Mouse (Mus musculus): ENCODE data around the gene Btbd9.
"Not testable (repeated sequence)": the region's sequence is repeated elsewhere in the genome, so short reads cannot be mapped to it uniquely, and the experiment has no call there.

Gene Btbd9

GRCm38 (mm10) chr17:30510171-30510570 lies 66.1 kb downstream of the Btbd9 start:
- DNase-seq = peak; percentile 90

DNA sequence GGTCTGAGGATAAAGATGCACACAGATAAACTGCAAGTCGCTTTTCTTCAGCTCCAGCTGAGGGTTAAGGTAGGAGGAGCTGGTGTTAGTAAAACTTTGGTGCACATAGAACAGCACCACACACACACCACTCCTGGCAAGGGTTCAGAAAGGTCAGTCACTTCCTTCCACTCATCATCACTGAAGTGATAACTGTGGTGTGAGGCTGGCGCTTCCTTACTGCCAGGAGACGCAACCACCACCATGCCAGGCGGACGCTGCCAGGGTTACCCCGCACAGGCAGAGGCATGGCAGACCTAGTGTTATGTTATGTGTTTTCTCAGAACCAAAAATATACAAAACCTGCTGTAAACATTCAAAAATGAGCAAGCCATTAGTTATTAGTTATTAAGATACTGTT lies 66.6 kb downstream of the Btbd9 start:
- DNase-seq = peak; percentile 63

- DNase-seq = no peak
Measured at GRCm38 (mm10) chr17:30507636-30508576, 68.4 kb downstream of the Btbd9 start.

GRCm38 (mm10) chr17:30506916-30507315 lies 69.4 kb downstream of the Btbd9 start:
- DNase-seq = no peak

- DNase-seq = not testable (repeated sequence)
Measured at GRCm38 (mm10) chr17:30499541-30499940, 76.7 kb downstream of the Btbd9 start.

DNA sequence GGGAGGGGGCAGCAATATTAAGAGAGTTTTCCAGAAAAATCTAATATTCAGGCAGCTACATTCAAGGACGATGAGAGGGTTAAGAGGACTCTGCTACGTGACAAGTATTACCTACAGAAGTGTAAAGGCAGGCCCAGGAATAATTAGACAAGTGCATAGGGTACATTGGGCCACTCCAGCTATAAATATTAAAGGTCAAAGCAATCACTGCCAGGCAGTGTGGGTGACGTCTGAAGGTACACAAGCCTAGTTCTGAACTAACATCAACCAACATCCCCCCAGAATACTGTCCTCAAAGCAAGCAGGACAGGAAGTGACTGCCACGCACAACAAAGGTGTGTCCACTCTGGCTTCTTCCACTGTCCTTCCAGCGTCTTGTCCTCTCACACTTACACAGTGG lies 77.5 kb downstream of the Btbd9 start:
- no peak for DNase-seq

GRCm38 (mm10) chr17:30498376-30498719 lies 77.9 kb downstream of the Btbd9 start:
- DNase-seq = peak; percentile 56

DNA sequence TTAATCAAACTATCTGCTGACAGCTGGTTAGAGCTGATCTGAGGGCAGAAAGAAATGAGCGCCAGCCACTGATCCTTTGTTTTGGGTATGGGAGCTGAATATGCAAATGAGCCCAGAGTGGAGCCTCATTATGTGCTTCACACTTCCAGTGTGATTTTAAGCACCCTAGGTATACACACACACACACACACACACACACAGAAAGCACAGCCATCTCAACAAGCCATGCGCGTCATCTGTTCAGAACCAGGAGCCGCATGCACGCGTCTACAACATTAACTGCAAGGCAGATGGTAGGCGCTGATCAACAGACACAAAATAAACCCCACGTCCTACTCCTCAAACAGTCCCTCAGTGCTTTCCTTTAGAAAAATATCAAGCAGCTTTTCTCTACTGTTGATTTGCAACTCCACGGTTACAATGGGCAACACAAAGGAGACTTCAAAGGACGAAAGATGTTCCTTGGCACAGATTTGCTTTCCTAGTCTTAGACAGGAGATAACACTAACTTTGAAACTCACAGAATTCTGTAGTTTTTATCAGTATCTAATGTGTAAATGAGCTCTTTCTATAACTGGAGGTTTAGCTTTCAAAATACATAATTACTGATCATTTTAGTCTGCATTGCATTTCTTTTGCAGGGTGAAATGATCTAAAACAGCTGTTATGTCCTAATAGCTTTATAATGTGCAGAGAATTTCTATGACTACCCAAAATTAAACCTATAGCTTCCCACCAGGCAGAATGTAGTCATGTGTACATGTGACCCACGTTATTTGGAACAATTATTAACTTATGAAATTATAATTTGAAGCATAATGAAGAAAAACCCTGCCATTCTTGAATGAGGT lies 78.5 kb downstream of the Btbd9 start:
- no peak for DNase-seq

DNA sequence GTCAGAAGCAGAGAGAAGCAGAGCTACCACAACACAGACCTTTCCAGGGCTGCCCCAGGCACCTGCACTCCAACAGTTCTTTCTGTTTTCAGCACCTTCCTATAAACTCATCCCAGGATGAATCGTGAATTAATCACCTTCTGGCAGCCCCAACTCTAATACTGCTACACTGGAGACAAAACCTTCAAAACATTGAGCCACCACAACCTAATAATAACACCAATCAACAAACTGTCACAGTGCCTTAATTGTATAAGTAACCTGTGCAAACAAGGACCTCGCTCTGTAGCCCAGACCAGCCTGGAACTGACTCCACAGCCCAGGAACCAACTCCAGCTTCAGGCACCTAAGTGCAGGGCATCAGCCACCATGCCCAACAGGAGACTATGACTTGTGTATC lies 80.7 kb downstream of the Btbd9 start:
- no peak for DNase-seq

GRCm38 (mm10) chr17:30495154-30495553 lies 81.1 kb downstream of the Btbd9 start:
- no peak for DNase-seq

DNA sequence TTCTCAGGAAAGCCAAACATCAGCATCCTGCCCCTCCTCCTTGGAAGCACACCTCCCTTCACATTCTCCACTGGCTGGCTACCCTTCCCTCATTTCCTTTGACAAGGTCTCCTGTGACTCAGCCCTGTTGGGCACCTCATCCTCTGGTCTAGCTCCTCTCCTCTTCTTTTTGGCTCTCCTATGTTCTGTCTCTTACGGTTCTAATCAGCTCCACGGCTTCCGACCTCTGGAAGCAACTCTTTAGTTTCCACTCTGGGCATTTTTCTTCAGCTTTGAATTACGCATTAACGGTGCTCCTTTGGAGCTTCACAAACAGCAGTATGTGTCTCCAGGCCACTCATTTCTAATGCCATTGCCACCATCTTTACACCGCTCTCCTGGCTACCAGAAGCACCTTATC lies 82.8 kb downstream of the Btbd9 start:
- DNase-seq = no peak

GRCm38 (mm10) chr17:30492191-30492590 lies 84.1 kb downstream of the Btbd9 start:
- no peak for DNase-seq

DNA sequence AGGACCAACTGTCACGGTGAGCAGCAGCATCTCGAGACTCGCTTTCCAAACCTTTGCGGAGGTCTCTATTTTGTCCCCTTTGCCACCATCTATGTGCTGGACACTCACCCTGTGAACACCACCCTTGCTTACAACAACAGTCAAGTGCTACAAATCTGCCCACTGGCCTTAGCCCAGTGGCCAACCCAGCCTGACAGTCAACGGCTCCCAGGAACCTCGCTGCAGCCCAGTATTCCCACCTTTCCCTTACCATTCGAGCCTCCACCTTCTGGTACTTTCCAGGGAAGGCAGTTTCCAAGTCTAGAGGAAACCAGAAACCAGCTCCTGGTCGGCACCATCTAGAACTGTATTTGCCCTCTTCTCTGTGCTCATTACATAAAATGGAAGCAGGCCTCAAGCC lies 84.7 kb downstream of the Btbd9 start:
- no peak for DNase-seq

DNA sequence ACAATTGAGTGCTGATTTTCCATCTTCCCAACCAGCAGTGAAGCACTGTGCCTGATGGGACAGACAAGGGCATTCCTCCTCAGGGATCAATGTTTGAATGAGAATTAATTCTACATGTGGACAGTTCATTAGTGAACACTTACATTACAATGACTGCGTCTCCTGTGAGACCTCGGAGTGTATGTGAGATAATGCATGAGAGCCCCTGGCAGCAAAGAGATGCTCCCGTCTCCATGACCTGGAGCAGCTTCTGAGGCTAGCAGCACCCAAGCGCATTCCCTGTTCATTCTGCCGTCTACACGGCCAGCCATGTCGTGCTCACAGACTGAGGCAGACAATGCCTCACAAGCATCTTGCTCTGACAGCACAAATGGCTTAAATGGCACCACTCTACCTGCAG lies 85.7 kb downstream of the Btbd9 start:
- DNase-seq = no peak

DNA sequence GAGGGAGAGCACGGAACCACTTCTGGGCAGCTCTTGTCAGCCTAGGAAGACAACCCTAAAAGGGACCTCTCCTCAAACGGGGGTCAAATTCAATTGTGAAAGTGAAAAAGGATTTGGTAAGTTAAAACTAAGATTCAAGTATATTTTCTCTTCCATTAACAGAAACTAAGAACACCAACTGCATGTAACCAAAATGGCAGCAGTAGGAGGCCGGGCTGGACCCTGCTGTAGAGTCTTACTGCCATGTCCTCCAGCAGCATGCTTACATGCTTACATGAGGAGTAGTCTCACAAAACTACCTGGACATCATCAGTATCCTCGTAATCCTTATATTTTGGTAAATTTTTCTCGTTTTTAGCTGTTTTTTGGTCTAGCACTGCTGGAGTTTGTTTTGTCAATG lies 86.2 kb downstream of the Btbd9 start:
- no peak for DNase-seq

DNA sequence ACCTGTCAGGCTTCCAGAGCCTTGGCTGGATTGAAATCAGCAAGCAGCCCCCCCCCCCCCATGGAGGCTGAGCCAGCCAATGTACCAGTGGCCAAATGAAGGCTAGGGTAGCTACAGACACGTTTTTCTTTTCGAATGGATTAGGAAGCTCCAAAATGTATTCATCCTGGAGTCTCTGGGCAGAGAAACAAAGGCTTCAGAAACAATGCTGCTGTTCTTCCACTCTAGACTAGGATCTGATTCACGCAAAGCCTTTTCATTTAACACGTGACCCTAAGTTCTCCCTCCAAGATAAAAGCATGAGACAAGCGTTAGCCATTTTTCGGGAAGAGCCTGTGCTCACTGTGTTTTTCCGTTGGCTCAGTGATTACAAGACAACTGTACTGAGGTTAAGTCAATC lies 86.7 kb downstream of the Btbd9 start:
- no peak for DNase-seq

GRCm38 (mm10) chr17:30487695-30488094 lies 88.6 kb downstream of the Btbd9 start:
- DNase-seq = no peak

DNA sequence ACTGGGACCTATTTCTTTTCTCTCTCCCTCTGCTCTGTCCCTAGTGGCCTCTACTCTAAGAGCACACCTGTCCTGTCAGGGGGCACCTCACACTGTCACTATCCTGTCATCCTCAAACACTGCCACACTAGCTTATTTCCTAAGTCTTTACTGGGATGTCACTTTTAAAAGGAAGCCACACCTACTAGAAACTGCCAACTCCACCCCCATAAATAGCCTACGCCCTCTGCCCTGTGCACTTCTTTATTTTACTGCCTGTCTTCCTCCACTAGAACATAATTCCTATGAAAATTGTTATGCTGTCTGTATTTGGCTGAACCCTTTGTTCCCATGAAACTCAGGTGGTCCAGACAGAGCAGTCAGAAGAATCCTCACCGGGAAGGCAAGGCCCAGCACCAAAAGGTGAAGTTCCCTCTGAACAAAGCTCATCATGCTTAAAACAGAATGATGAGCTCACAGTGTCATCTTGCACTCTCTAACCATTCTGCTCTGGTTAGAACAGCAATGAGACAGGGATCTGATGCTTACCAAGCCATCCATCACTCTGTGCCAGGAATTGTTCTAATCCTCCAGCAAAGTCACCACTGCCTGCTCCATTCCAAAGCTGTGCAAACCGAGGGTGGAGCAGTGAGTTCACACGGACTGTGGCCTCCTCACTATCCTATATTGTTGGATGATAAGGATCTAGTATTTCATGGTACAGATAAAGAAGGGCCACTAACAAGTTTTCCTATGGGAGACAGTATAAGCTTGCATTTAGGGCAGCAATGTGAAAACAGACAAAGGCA lies 91.0 kb downstream of the Btbd9 start:
- no peak for DNase-seq

DNA sequence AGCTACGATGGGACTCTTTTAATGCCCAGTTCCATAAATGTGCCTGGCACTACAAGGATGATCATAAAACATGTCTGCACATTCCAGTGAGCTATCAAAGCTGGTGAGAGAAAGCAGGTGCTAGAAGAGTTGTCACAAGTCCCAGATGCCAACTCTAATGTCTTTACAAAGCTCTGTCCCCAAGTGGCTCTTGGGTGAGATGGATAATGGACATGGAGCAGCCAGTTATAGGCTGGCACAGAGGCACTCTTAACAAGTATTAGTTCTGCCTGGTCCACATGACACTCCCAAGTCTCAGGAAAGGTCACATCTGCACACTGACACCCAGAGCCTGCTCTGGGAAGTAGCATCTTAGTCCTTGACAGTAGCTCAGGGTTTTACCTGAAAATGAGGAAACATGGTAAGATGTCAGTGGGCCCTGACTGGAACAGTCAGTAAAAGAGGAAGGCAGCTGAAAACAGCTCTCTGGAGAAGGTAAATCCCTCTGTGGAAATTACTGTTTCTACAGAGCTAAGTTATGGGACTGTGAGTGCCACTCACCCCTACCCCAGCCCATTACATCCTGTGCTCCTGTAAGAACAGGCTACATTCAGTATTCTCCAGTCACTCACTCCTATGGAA lies 91.7 kb downstream of the Btbd9 start:
- no peak for DNase-seq

DNA sequence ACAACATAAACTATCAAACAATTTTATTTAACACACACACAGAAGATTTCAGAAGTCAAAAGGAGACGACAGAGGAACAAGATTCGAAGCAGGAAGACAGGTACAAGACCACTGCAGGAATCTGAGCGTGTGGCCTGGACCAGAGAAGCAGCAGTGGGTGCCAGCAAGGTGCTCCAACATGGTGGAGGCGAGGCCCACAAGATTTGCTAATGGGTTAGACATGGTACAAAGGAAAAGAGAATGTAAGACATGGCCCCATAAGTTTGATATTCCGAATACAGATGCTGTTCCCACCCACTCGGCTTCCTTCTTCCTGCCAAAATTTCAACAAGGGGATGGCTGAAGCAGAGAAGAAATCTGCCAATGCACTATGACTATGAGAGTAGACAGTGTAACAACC lies 94.5 kb downstream of the Btbd9 start:
- no peak for DNase-seq

DNA sequence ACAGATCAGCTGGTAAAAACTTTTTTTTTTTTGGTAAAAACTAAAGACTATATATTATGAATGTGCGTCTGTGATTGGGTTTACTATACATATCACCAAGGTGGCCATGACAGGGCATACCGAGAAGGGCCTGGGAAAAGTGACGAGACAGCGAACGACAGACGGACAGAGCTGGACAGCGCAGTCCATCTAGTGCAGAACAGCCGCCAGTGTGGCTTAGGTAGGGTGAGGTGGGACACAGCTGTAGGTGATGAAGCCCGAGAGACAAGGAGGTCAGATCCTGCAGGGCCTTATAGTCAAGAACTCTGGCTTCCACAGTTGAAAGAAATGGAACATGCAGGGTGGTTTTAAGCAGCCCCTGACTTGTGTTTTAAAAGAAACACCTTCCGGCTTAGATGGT lies 94.9 kb downstream of the Btbd9 start:
- no peak for DNase-seq

DNA sequence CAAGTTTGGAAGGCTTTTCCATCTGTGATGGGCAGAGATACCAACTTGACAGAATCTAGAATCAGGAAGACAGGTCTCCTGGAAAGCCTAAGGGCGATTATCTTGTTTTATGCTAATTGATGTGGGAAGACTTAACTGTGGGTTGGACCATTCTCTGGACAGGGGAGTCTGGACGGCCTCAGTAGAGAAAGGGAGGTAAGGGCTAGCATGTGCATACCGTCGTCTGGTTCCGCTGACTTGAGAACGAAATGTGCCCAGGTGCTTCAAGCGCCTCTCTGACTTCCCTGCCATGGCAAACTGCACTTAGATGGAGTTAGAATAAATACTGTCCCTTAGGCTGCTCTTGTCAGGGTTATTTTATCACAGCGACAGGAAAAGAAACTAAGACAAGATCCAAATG lies 95.9 kb downstream of the Btbd9 start:
- DNase-seq = no peak

GRCm38 (mm10) chr17:30478181-30478580 lies 98.1 kb downstream of the Btbd9 start:
- no peak for DNase-seq

All from cerebellum, adult 9-11 months (tissue).